Comparison of ENCODE assay signal across 17 mouse cellular contexts in the genomic region with DNA sequence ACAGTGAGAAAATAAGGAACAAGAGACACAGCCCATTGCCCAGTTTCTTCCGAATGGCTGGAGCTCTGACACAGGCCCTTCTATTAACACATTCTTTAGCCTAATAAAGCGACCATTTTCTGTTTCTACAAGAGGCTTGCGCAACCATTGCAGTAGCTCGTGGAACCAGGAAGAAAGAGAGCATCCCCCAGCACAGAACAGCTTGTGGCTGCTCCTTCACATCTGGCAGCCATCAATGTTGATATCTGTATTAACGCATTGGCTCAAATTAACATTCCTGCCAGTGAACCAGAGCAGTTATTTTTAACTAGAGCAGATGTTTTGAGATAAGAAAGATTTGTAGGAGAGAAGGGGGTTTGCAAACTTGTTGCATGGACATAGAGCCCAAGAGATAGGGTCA. TPM values are rescaled to one million over a fixed set of nuclear protein-coding genes. Genes with fewer than 3 reads are reported as not detected.
DNase-seq lines count a peak whose midpoint lies in the region; ATAC-seq lines count a peak whose summit lies in the region.
"Had no signal": no experiment of that assay in that cellular context is flagged by ENCODE, and none has a peak within 500 bp of the region (broad histone marks: within the 10 kb centered on the region; RNA-seq: fewer than 3 reads in every experiment).

No protein-coding gene starts in this region.

- no peaks in the 10 kb centered on the region for H3K27me3 ChIP-seq in heart, embryonic 11.5 days (ENCODE audit: control insufficient read depth, insufficient read depth, low read length)
- H3K27me3 ChIP-seq: embryonic facial prominence, embryonic 13.5 days; neural tube, embryonic 12.5 days had no signal

- no peaks in the 10 kb centered on the region for H3K9me3 ChIP-seq in heart, embryonic 11.5 days (replicated peaks; ENCODE audit: control insufficient read depth, low read length)
- H3K9me3 ChIP-seq: embryonic facial prominence, embryonic 13.5 days; forebrain, embryonic 10.5 days; neural tube, embryonic 12.5 days had no signal

- H3K36me3 ChIP-seq in heart, embryonic 11.5 days (ENCODE audit: control insufficient read depth, insufficient read depth, low read length) = no peaks in the 10 kb centered on the region
- H3K36me3 ChIP-seq: embryonic facial prominence, embryonic 13.5 days; forebrain, embryonic 10.5 days; neural tube, embryonic 12.5 days had no signal

- H3K9ac ChIP-seq in heart, embryonic 11.5 days (ENCODE audit: low read depth, low read length) = no peak overlapping the region
- H3K9ac ChIP-seq: embryonic facial prominence, embryonic 13.5 days; neural tube, embryonic 12.5 days had no signal

- no peak overlapping the region for H3K4me2 ChIP-seq in heart, embryonic 11.5 days
- H3K4me2 ChIP-seq: embryonic facial prominence, embryonic 13.5 days; neural tube, embryonic 12.5 days had no signal

- no peaks in the 10 kb centered on the region for H3K4me1 ChIP-seq in heart, embryonic 11.5 days (ENCODE audit: control insufficient read depth, insufficient read depth, low read length)
- H3K4me1 ChIP-seq: forebrain, embryonic 10.5 days; neural tube, embryonic 12.5 days had no signal

- no peak for ATAC-seq in heart, embryonic 11.5 days (replicated peaks; ENCODE audit: insufficient number of reproducible peaks, low FRiP score, low TSS enrichment)
- ATAC-seq: inflammation-experienced regulatory T-cells, adult 6 months had no signal

- H3K27ac ChIP-seq in heart, embryonic 11.5 days (ENCODE audit: low read depth, low read length) = no peak overlapping the region
- H3K27ac ChIP-seq: embryonic facial prominence, embryonic 13.5 days; forebrain, embryonic 10.5 days; macrophage; neural tube, embryonic 12.5 days had no signal

- H3K4me3 ChIP-seq in heart, embryonic 11.5 days (ENCODE audit: low read depth, low read length) = no peak overlapping the region
- H3K4me3 ChIP-seq: embryonic facial prominence, embryonic 13.5 days; forebrain, embryonic 10.5 days; neural tube, embryonic 12.5 days had no signal

- 59% methylated on average over 5 of the region's 5 CpGs for WGBS in heart, embryonic 11.5 days (ENCODE audit: insufficient replicate concordance)

- DNase-seq in embryo, embryonic 10 days (ENCODE audit: low spot score) = peak; percentile 51
- DNase-seq in embryo, embryonic 9.5 days (ENCODE audit: extremely low spot score) = no peak
- DNase-seq in embryo, embryonic 10.5 days (ENCODE audit: low spot score) = peak; percentile 50
- peak; percentile 39 for DNase-seq in kidney, postnatal 10 days
- peak; percentile 6 to 44 for DNase-seq in lung, postnatal 4 days
- DNase-seq in heart, adult 9 months (ENCODE audit: low spot score in 2 of 2) = no peak
- no peak for DNase-seq in gastrocnemius, postnatal 25 days
- DNase-seq: adrenal gland, postnatal 25 days; cerebellum, adult 9-10 months; heart, adult 11 months; right cerebral cortex, postnatal 25 days had no signal

RNA-seq across cellular contexts. Expression of a gene that starts 44.2 kb away (rescaled TPM):
- 13.7 and 15.7 TPM in 2 replicates for polyA plus RNA-seq in heart, embryonic 11.5 days (2014; fragmentation: Nextera tagmentation; extraction: Ambion mirVana)
- total RNA-seq in gastrocnemius, postnatal 25 days (2021) = 1 to 10 TPM; 5.5 to 7.0 TPM

Comparison
In these comparisons a context has a peak if more than half of its experiments do, and no peak if none do; other contexts are left out.
1. DNase-seq: peak in embryo, embryonic 10 days (single experiment), embryo, embryonic 10.5 days (single experiment), kidney, postnatal 10 days (single experiment) and lung, postnatal 4 days (2 of 2); none in embryo, embryonic 9.5 days (single experiment), heart, adult 9 months (0 of 2) and gastrocnemius, postnatal 25 days (single experiment).